Mouse (Mus musculus): ENCODE data around the gene Tprkb. TPM values are rescaled to one million over a fixed set of nuclear protein-coding genes. Genes with fewer than 3 reads are reported as not detected.
"Not testable (repeated sequence)": the region's sequence is repeated elsewhere in the genome, so short reads cannot be mapped to it uniquely, and the experiment has no call there.

Tprkb gene
- polyA plus RNA-seq, 1 experiment from 2014 or later: 33.8 TPM

DNA sequence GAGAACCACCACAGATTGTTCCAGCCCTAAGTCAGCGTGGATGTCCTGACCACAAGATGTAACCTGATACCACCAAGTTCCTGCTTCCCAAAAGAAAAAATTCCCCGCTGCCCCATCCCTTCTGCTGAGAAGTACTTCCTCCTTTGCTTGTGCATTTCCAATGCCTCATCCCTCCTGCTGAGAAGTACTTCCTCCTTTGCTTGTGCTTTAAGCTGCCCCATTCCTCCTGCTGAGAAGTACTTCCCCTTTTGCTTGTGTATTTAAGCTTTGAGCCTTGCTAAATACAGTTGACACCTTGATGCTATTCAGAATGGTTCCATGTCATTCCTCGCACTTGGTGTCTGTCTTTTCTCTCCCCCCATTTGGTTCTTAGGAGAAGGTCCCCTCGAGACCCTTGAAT is 67.1 kb downstream of the Tprkb start:
- 72% methylated on average over 4 of the region's 4 CpGs for WGBS
- H3K27ac ChIP-seq (ENCODE audit: low read length): not testable (repeated sequence)

More for the DNA sequence above, 67.1 kb downstream of the Tprkb start:
- H3K36me3 ChIP-seq (ENCODE audit: control insufficient read depth, insufficient read depth, low read length); H3K27me3 ChIP-seq (ENCODE audit: control insufficient read depth, insufficient read depth, low read depth, low read length); H3K9ac ChIP-seq (ENCODE audit: low read length); H3K4me2 ChIP-seq (ENCODE audit: low read depth, low read length); ATAC-seq (ENCODE audit: low read depth); H3K9me3 ChIP-seq (ENCODE audit: control insufficient read depth, low read length); H3K4me3 ChIP-seq (ENCODE audit: low read length); H3K4me1 ChIP-seq (replicated peaks; ENCODE audit: control insufficient read depth, insufficient read depth, low read length): not testable (repeated sequence)

Other genes starting within 250 kb of the Tprkb start
- gene Nat8f7, start 198.7 kb upstream of the Tprkb start, polyA plus RNA-seq (2015; fragmentation: Nextera tagmentation; extraction: Ambion mirVana): not detected in 2 replicates
- not detected in 2 replicates for gene Nat8f3, start 146.1 kb upstream of the Tprkb start, polyA plus RNA-seq (2015; fragmentation: Nextera tagmentation; extraction: Ambion mirVana)
- not detected in 2 replicates for gene Nat8f6, start 90.9 kb upstream of the Tprkb start, polyA plus RNA-seq (2015; fragmentation: Nextera tagmentation; extraction: Ambion mirVana)
- gene Nat8f5, start 90.9 kb upstream of the Tprkb start, polyA plus RNA-seq (2015; fragmentation: Nextera tagmentation; extraction: Ambion mirVana): not detected in 2 replicates
- not detected in 2 replicates for gene Nat8, start 79.8 kb upstream of the Tprkb start, polyA plus RNA-seq (2015; fragmentation: Nextera tagmentation; extraction: Ambion mirVana)
- not detected in 2 replicates for gene Nat8f2, start 42.7 kb upstream of the Tprkb start, polyA plus RNA-seq (2015; fragmentation: Nextera tagmentation; extraction: Ambion mirVana)
- gene Nat8f4, start 7.0 kb upstream of the Tprkb start, polyA plus RNA-seq (2015; fragmentation: Nextera tagmentation; extraction: Ambion mirVana): 5.3 and 6.2 TPM in 2 replicates
- gene Nat8f1, start 3.8 kb downstream of the Tprkb start, polyA plus RNA-seq (2015; fragmentation: Nextera tagmentation; extraction: Ambion mirVana): 4.8 and 6.4 TPM in 2 replicates
- 45.1 and 48.7 TPM in 2 replicates for gene Dusp11, start 49.8 kb downstream of the Tprkb start, polyA plus RNA-seq (2015; fragmentation: Nextera tagmentation; extraction: Ambion mirVana)
- not detected in 2 replicates for gene Figla, start 104.3 kb downstream of the Tprkb start, polyA plus RNA-seq (2015; fragmentation: Nextera tagmentation; extraction: Ambion mirVana)
- gene Add2, start 116.8 kb downstream of the Tprkb start, polyA plus RNA-seq (2015; fragmentation: Nextera tagmentation; extraction: Ambion mirVana): 3.3 and 3.4 TPM in 2 replicates